Mouse (Mus musculus) small intestine, adult 2 months (tissue): ENCODE results near the gene Tanc2.

Experiments used
- CTCF ChIP-seq: fragments of 200-500 bp; IDR thresholded peaks from 2 replicates; pipeline ENCODE4 v1.5.1; 2012; ENCODE audit warnings: low read depth, mild to moderate bottlenecking, control low read depth, inconsistent platforms, low read length, moderate library complexity, mixed read lengths; ENCODE audit not compliant: insufficient replicate concordance, insufficient read length; ENCODE audit errors: extremely low read depth
- POLR2A ChIP-seq: fragments of 200-500 bp; IDR thresholded peaks from 2 replicates; pipeline ENCODE4 v1.6.1; 2012; ENCODE audit warnings: low read depth, mild to moderate bottlenecking, control low read depth, inconsistent platforms, low read length, moderate library complexity

GRCm38 (mm10) chr11:105909617-105910016, 319.8 kb downstream of the Tanc2 start:
- no peak for TF ChIP-seq CTCF
- TF ChIP-seq POLR2A, result no peak
